Mouse (Mus musculus) lung, adult 2 months (tissue): ENCODE measurements around the gene Olfr520.

Experiments used
- CTCF ChIP-seq: fragments of 200-500 bp; IDR thresholded peaks from 2 replicates; pipeline ENCODE4 v1.5.1; 2011; ENCODE audit warnings: mild to moderate bottlenecking, low read length, control low read depth; ENCODE audit not compliant: insufficient read depth
- POLR2A ChIP-seq: fragments of 200-500 bp; IDR thresholded peaks from 2 replicates; pipeline ENCODE4 v1.6.1; 2011; ENCODE audit warnings: low read depth, mild to moderate bottlenecking, control low read depth, low read length, borderline replicate concordance; ENCODE audit errors: extremely low read depth

GRCm38 (mm10) chr7:99709992-99710391, 20.1 kb upstream of the Olfr520 start:
- TF ChIP-seq CTCF, result no peak
- no peak for TF ChIP-seq POLR2A
